Comparison of ENCODE assay signal across 8 mouse cellular contexts in the genomic region with DNA sequence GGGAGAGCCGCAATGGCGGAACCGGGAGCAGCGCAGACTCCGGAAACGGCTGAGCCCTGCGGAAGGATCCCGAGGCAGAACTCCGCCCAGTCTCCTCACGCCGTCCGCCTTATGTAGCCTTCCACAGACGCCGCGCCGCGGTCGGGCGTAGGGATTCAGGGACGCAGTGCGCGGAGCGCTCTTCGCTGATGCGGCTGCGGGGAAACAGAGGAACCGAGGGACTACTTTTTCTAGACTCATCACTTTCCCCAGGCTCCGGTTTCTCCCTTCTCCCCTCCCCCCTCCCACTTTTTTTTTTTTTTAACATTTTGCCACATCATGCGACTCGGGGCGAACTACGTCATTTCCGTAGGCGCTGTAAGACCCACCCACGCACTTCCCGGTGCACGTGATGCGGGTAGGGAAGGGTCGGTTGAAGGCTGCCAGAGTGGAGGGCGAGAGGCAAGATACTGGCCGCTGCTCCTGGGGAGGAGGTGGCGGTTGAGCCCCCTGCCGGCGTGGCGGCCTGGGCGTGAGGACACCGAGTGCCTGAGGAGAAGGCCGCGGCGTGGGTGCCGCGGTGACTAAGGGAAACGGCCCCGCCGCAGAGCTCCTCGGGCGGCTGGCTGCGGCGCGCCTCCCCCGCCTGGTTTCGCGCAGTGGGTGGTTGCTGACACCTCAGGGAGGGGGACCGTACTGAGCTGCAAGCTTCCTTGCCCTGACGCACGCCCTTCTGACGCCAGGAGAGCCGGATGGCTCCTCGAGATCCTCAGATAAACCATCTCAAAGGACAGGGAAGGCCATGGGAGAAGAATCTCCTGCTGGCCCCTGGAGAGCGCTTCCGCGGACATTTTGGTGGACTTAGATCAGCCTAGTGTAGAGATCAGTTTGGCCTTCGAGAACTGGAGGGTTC. TPM values are rescaled to one million over a fixed set of nuclear protein-coding genes. Genes with fewer than 3 reads are reported as not detected.
DNase-seq lines count a peak whose midpoint lies in the region; ATAC-seq and TF ChIP-seq lines count a peak whose summit lies in the region.

TSS of gene Cltc (minus strand) at position 86 of the 892 bp plus-strand sequence.

- peak; percentile 100 for DNase-seq in MEL (ENCODE audit: low read depth, low spot score)
- DNase-seq in cerebellum, adult 2 months, result peak; percentile 97 to 98
- DNase-seq in forebrain, postnatal 0 days, result peak; percentile 99
- peak; percentile 97 for DNase-seq in heart, postnatal 4 days
- DNase-seq in layer of hippocampus, adult 8-10 months (ENCODE audit: low spot score in 2 of 2), result peak; percentile 97 to 98
- peak; percentile 97 for DNase-seq in ovary, adult 18-20 months (ENCODE audit: low spot score)
- peak; percentile 98 for DNase-seq in thymus, postnatal 0 days (ENCODE audit: low spot score)

- H3K27ac ChIP-seq in MEL (ENCODE audit: control insufficient read depth, low read depth, low read length), result peak within 1 kb of the TSS; percentile 99
- peak within 1 kb of the TSS; percentile 95 for H3K27ac ChIP-seq in cerebellum, adult 2 months (ENCODE audit: insufficient read depth, low read length)
- peak within 1 kb of the TSS; percentile 97 for H3K27ac ChIP-seq in forebrain, postnatal 0 days (ENCODE audit: low read depth, low read length)
- H3K27ac ChIP-seq in lung, embryonic 15.5 days, result peak within 1 kb of the TSS; percentile 99

- H3K36me3 ChIP-seq in MEL (ENCODE audit: control insufficient read depth in 1 of 2, insufficient read depth in 2 of 2, low read length in 2 of 2), result peaks cover 12 to 53% of the 10 kb centered on the region in 2 experiments
- no peaks in the 10 kb centered on the region for H3K36me3 ChIP-seq in forebrain, postnatal 0 days (ENCODE audit: insufficient read depth)
- H3K36me3 ChIP-seq in lung, embryonic 15.5 days, result no peaks in the 10 kb centered on the region

- peak within 1 kb of the TSS; percentile 80 to 82 for H3K4me3 ChIP-seq in MEL (ENCODE audit: control insufficient read depth in 1 of 2, insufficient read depth in 1 of 2, low read depth in 2 of 2, low read length in 2 of 2)
- peak within 1 kb of the TSS; percentile 89 for H3K4me3 ChIP-seq in cerebellum, adult 2 months (replicated peaks; ENCODE audit: insufficient read depth, low read depth, low read length)
- H3K4me3 ChIP-seq in forebrain, postnatal 0 days (ENCODE audit: low read depth, low read length), result peak within 1 kb of the TSS; percentile 100
- peak within 1 kb of the TSS; percentile 96 for H3K4me3 ChIP-seq in lung, embryonic 15.5 days

- H3K9me3 ChIP-seq in MEL (replicated peaks; ENCODE audit: insufficient read depth, low read length), result no peaks in the 10 kb centered on the region
- H3K9me3 ChIP-seq in forebrain, postnatal 0 days (ENCODE audit: low read length), result no peaks in the 10 kb centered on the region
- no peaks in the 10 kb centered on the region for H3K9me3 ChIP-seq in lung, embryonic 15.5 days

- peak within 1 kb of the TSS; percentile 89 for H3K4me2 ChIP-seq in forebrain, postnatal 0 days (ENCODE audit: low read depth)
- peak within 1 kb of the TSS; percentile 75 for H3K4me2 ChIP-seq in lung, embryonic 15.5 days

- peak within 1 kb of the TSS; percentile 88 for H3K9ac ChIP-seq in MEL (ENCODE audit: control insufficient read depth, low read depth, low read length, poor library complexity, severe bottlenecking)
- H3K9ac ChIP-seq in forebrain, postnatal 0 days, result peak within 1 kb of the TSS; percentile 96
- peak within 1 kb of the TSS; percentile 97 for H3K9ac ChIP-seq in lung, embryonic 15.5 days

- TF ChIP-seq RAD21 in MEL (IDR thresholded peaks at IDR 0.05; ENCODE audit: low read depth, low read length), result no peak

- peaks cover 43% of the 10 kb centered on the region for H3K79me2 ChIP-seq in MEL (ENCODE audit: control insufficient read depth, insufficient read depth, low read length, poor library complexity)

- WGBS in cerebellum, adult 2 months, result under 1% methylated on average over 71 of the region's 73 CpGs
- WGBS in forebrain, postnatal 0 days, result under 1% methylated on average over 73 of the region's 73 CpGs
- under 1% methylated on average over 73 of the region's 73 CpGs for WGBS in lung, embryonic 15.5 days

- ATAC-seq in forebrain, postnatal 0 days, result peak; percentile 96
- peak; percentile 97 for ATAC-seq in lung, embryonic 15.5 days (ENCODE audit: borderline replicate concordance, extremely low read depth, low FRiP score, low TSS enrichment)

- H3K27me3 ChIP-seq in MEL (ENCODE audit: control insufficient read depth in 1 of 2, insufficient read depth in 2 of 2, low read length in 2 of 2), result no peaks in the 10 kb centered on the region
- H3K27me3 ChIP-seq in cerebellum, adult 2 months (ENCODE audit: control insufficient read depth, insufficient read depth, low read length), result no peaks in the 10 kb centered on the region
- no peaks in the 10 kb centered on the region for H3K27me3 ChIP-seq in forebrain, postnatal 0 days (ENCODE audit: insufficient read depth, low read length)
- no peaks in the 10 kb centered on the region for H3K27me3 ChIP-seq in lung, embryonic 15.5 days

- peaks cover 27 to 28% of the 10 kb centered on the region in 2 experiments for H3K4me1 ChIP-seq in MEL (ENCODE audit: control insufficient read depth in 1 of 2, insufficient read depth in 2 of 2, low read length in 2 of 2)
- no peaks in the 10 kb centered on the region; the same call in 1 of the 2 replicates for H3K4me1 ChIP-seq in cerebellum, adult 2 months (ENCODE audit: control insufficient read depth, insufficient read depth, low read length)
- H3K4me1 ChIP-seq in forebrain, postnatal 0 days (ENCODE audit: insufficient read depth), result peaks cover 4% of the 10 kb centered on the region; the same call in 1 of the 2 replicates
- H3K4me1 ChIP-seq in lung, embryonic 15.5 days, result peaks cover 35% of the 10 kb centered on the region

- peak in 2 of 3 experiments; percentile 47 to 63; a peak in 4 of 6 replicates for TF ChIP-seq CTCF in MEL (IDR thresholded peaks at IDR 0.05 in 2 of 3, conservative IDR thresholded peaks at IDR 0.05 in 1 of 3; ENCODE audit: control insufficient read depth in 1 of 3, insufficient read depth in 1 of 3, low read depth in 2 of 3, low read length in 3 of 3, poor library complexity in 1 of 3, severe bottlenecking in 1 of 3)
- no peak for TF ChIP-seq CTCF in cerebellum, adult 2 months (IDR thresholded peaks at IDR 0.05; ENCODE audit: borderline replicate concordance, insufficient read depth, low read depth, low read length)
- peak; percentile 67 for TF ChIP-seq CTCF in forebrain, postnatal 0 days (IDR thresholded peaks at IDR 0.05; ENCODE audit: low read depth)

- peak; percentile 55 to 83; a peak in 3 of 4 replicates for TF ChIP-seq EP300 in MEL (IDR thresholded peaks at IDR 0.05; ENCODE audit: low read depth in 1 of 2, low read length in 2 of 2)

- peak; percentile 93 to 95 for TF ChIP-seq POLR2A in MEL (IDR thresholded peaks at IDR 0.05; ENCODE audit: control insufficient read depth in 1 of 2, insufficient read depth in 1 of 2, low read depth in 1 of 2, low read length in 2 of 2, poor library complexity in 1 of 2)
- TF ChIP-seq POLR2A in cerebellum, adult 2 months (IDR thresholded peaks at IDR 0.05; ENCODE audit: borderline replicate concordance, insufficient read depth, low read length), result peak; percentile 81

TF ChIP-seq in MEL, 35 proteins besides CTCF, POLR2A, EP300 and RAD21 (continues in another document):
- TF ChIP-seq KAT2A (conservative IDR thresholded peaks at IDR 0.05; ENCODE audit: low read depth, low read length) (peak; percentile 100), ZNF384 (IDR thresholded peaks at IDR 0.05; ENCODE audit: low read depth, low read length) (peak; percentile 100), TAL1 (IDR thresholded peaks at IDR 0.05; ENCODE audit: low read length) (no peak), JUND (IDR thresholded peaks at IDR 0.05; ENCODE audit: low read depth, low read length) (peak; percentile 88; the same call in 1 of the 2 replicates), USF2 (IDR thresholded peaks at IDR 0.05; ENCODE audit: borderline replicate concordance in 1 of 2, insufficient read depth in 1 of 2, low read depth in 1 of 2, low read length in 2 of 2) (peak in 1 of 2 experiments; percentile 80; a peak in 2 of 4 replicates), CHD1 (IDR thresholded peaks at IDR 0.05; ENCODE audit: low read depth, low read length) (0 out of 2 replicates have a peak, but pooled peaks have one; percentile 20), ELF1 (IDR thresholded peaks at IDR 0.05; ENCODE audit: low read depth, low read length) (peak; percentile 92), POLR2AphosphoS2 (IDR thresholded peaks at IDR 0.05; ENCODE audit: low read length) (peak; percentile 90; the same call in 1 of the 2 replicates), RCOR1 (IDR thresholded peaks at IDR 0.05; ENCODE audit: low read depth, low read length) (no peak), SMC3 (IDR thresholded peaks at IDR 0.05; ENCODE audit: low read depth, low read length) (no peak; the same call in none of the 2 replicates), TCF12 (IDR thresholded peaks at IDR 0.05; ENCODE audit: low read depth, low read length) (peak; percentile 90), USF1 (IDR thresholded peaks at IDR 0.05; ENCODE audit: low read depth, low read length) (peak; percentile 97), MAFK (IDR thresholded peaks at IDR 0.05; ENCODE audit: borderline replicate concordance, low read depth, low read length) (peak; percentile 91; the same call in 1 of the 2 replicates), GABPA (IDR thresholded peaks at IDR 0.05; ENCODE audit: low read depth, low read length) (peak; percentile 66; the same call in 1 of the 2 replicates), MYB (IDR thresholded peaks at IDR 0.05; ENCODE audit: low read depth, low read length) (peak; percentile 54; the same call in 1 of the 2 replicates), MXI1 (IDR thresholded peaks at IDR 0.05; ENCODE audit: low read depth, low read length) (peak; percentile 94), MYC (IDR thresholded peaks at IDR 0.05; ENCODE audit: low read depth, low read length) (peak; percentile 96), NRF1 (IDR thresholded peaks at IDR 0.05; ENCODE audit: insufficient read depth, low read depth, low read length, poor library complexity, severe bottlenecking) (peak; percentile 55), TBP (IDR thresholded peaks at IDR 0.05; ENCODE audit: low read depth, low read length) (peak; percentile 95)

RNA-seq across cellular contexts. Expression of gene Cltc, which starts in this region (rescaled TPM):
- total RNA-seq in MEL (2012; rRNA removed), result 205 and 269 TPM in 2 replicates
- polyA plus RNA-seq in MEL (2012; ENCODE audit: insufficient read depth in 1 of 2, insufficient read length in 2 of 2, low read depth in 1 of 2, low replicate concordance in 2 of 2, missing spikeins in 1 of 2), result 100 to 1,000 TPM; 149 to 300 TPM
- polyA plus RNA-seq in cerebellum, adult 2 months (2012; rRNA removed), result 414 and 465 TPM in 2 replicates
- total RNA-seq in forebrain, postnatal 0 days (2014; rRNA removed), result 302 and 383 TPM in 2 replicates
- polyA plus RNA-seq in forebrain, postnatal 0 days (2015; fragmentation: Nextera tagmentation; extraction: Ambion mirVana), result 82.7 and 122 TPM in 2 replicates
- total RNA-seq in heart, postnatal 4 days (2021), result 100 to 1,000 TPM; 266 to 273 TPM
- total RNA-seq in layer of hippocampus, adult 8-10 months (2022), result 100 to 1,000 TPM; 469 to 494 (median 482) TPM
- polyA plus RNA-seq in lung, embryonic 15.5 days (2015; fragmentation: Nextera tagmentation; extraction: Ambion mirVana), result 118 and 121 TPM in 2 replicates
- 70.3 and 73.7 TPM in 2 replicates for polyA plus RNA-seq in thymus, postnatal 0 days (2015; fragmentation: Nextera tagmentation; extraction: Ambion mirVana)

Comparison
In these comparisons a context has a peak if more than half of its experiments do, and no peak if none do; other contexts are left out.
1. Peak in every context shown above with its lines: DNase-seq, ATAC-seq, H3K4me3 ChIP-seq and H3K27ac ChIP-seq.